Mouse (Mus musculus) kidney, embryonic 16.5 days (tissue): ENCODE data around the gene Gm20388. TPM values are rescaled to one million over a fixed set of nuclear protein-coding genes. Genes with fewer than 3 reads are reported as not detected.

ENCODE experiments used
- ATAC-seq: fragments of 200-750 bp; cut with Nextera tagmentation; 2 replicates; pipeline ENCODE4 v1.8.0; 2017; ENCODE audit warnings: moderate TSS enrichment; ENCODE audit not compliant: low FRiP score, low TSS enrichment
- H3K27ac ChIP-seq: fragments of 300-500 bp; sonication (generic); 2 replicates; pipeline ENCODE4 v1.5.1; 2014; ENCODE audit warnings: low read length
- H3K27me3 ChIP-seq: fragments of 300-500 bp; sonication (generic); 2 replicates; pipeline ENCODE4 v1.6.1; 2014; ENCODE audit warnings: low read length, control low read depth, mixed read lengths; ENCODE audit not compliant: insufficient read depth
- H3K36me3 ChIP-seq: fragments of 300-500 bp; sonication (generic); 2 replicates; pipeline ENCODE4 v1.6.1; 2014; ENCODE audit warnings: low read length, control low read depth, mixed read lengths; ENCODE audit not compliant: insufficient read depth
- H3K4me1 ChIP-seq: fragments of 300-500 bp; sonication (generic); 2 replicates; pipeline ENCODE4 v1.6.1; 2014; ENCODE audit warnings: low read length, control low read depth, mixed read lengths; ENCODE audit not compliant: insufficient read depth
- H3K4me2 ChIP-seq: fragments of 300-500 bp; sonication (generic); replicated peaks from 2 replicates; pipeline ENCODE4 v1.6.1; 2014; ENCODE audit warnings: low read depth, low read length
- H3K4me3 ChIP-seq: fragments of 300-500 bp; sonication (generic); 2 replicates; pipeline ENCODE4 v1.5.1; 2014; ENCODE audit warnings: mild to moderate bottlenecking, low read length
- H3K9ac ChIP-seq: fragments of 300-500 bp; sonication (generic); replicated peaks from 2 replicates; pipeline ENCODE4 v1.6.1; 2014; ENCODE audit warnings: low read length
- H3K9me3 ChIP-seq: fragments of 300-500 bp; sonication (generic); 2 replicates; pipeline ENCODE4 v1.6.1; 2016; ENCODE audit warnings: low read length, control low read depth
- WGBS: fragments of 180-500 bp; shearing (Covaris S2); extraction: QIAGEN DNeasy Blood & Tissue Kit; methylation state at CpG from one replicate; pipeline ENCODE4 v1.1.7; 2014; 5-methylcytosine and 5-hydroxymethylcytosine counted together
- polyA plus RNA-seq: library from polyadenylated mRNA; unstranded; fragments of >200 nt; fragmentation: Nextera tagmentation; extraction: Ambion mirVana; gene quantifications from 2 replicates; pipeline ENCODE4 v1.2.1, GENCODE M21; 2015

The Gm20388 gene
- polyA plus RNA-seq, 1 experiment from 2014 or later = 7.7 TPM

- WGBS = under 1% methylated on average over 89 of the region's 89 CpGs
- Histone ChIP-seq H3K36me3 (no peaks in the 10 kb centered on the region), H3K27ac (no peak overlapping the region), H3K9ac (peak overlapping the region; percentile 10; the same call in 1 of the 2 replicates), H3K4me3 (peak overlapping the region; percentile 50), H3K9me3 (no peaks in the 10 kb centered on the region), H3K4me1 (peaks cover 27% of the 10 kb centered on the region), H3K4me2 (peak overlapping the region; percentile 77), H3K27me3 (peaks cover 100% of the 10 kb centered on the region)
- ATAC-seq = peak; percentile 86
Measured at GRCm38 (mm10) chr8:121083093-121083935, 1172.7 kb downstream of the Gm20388 start.

GRCm38 (mm10) chr8:121083936-121084209 lies 1173.2 kb downstream of the Gm20388 start:
- Histone ChIP-seq H3K4me1 (peaks cover 27% of the 10 kb centered on the region), H3K4me3 (peak overlapping the region; percentile 50), H3K27ac (no peak overlapping the region), H3K4me2 (peak overlapping the region; percentile 77), H3K9me3 (no peaks in the 10 kb centered on the region), H3K36me3 (no peaks in the 10 kb centered on the region), H3K27me3 (peaks cover 100% of the 10 kb centered on the region), H3K9ac (peak overlapping the region; percentile 10; the same call in 1 of the 2 replicates)
- WGBS = under 1% methylated on average over 15 of the region's 27 CpGs
- ATAC-seq = peak; percentile 44; the same call in 1 of the 2 replicates

- H3K4me1 ChIP-seq = peaks cover 30% of the 10 kb centered on the region
- H3K9me3 ChIP-seq = no peaks in the 10 kb centered on the region
- H3K27me3 ChIP-seq = peaks cover 100% of the 10 kb centered on the region
- H3K4me2 ChIP-seq = peak within 1 kb of the TSS; percentile 77
- H3K4me3 ChIP-seq = peak within 1 kb of the TSS; percentile 50
- peak; percentile 46 for ATAC-seq
- H3K27ac ChIP-seq = no peak within 1 kb of the TSS
- H3K36me3 ChIP-seq = no peaks in the 10 kb centered on the region
- under 1% methylated on average over 58 of the region's 83 CpGs for WGBS
- H3K9ac ChIP-seq = peak within 1 kb of the TSS; percentile 42
Measured at GRCm38 (mm10) chr8:121084210-121084951, 1173.7 kb downstream of the Gm20388 start, which contains the start of gene Foxf1. TSS of gene Foxf1 (plus strand) at chr8:121084386.

- WGBS = 4% methylated on average over 30 of the region's 30 CpGs
- Histone ChIP-seq H3K4me1 (peaks cover 32% of the 10 kb centered on the region), H3K4me2 (peak overlapping the region; percentile 77), H3K4me3 (peak overlapping the region; percentile 50), H3K36me3 (no peaks in the 10 kb centered on the region), H3K9me3 (no peaks in the 10 kb centered on the region), H3K9ac (peak overlapping the region; percentile 42; the same call in 1 of the 2 replicates), H3K27me3 (peaks cover 100% of the 10 kb centered on the region), H3K27ac (no peak overlapping the region)
- no peak for ATAC-seq
Measured at GRCm38 (mm10) chr8:121085011-121085410, 1174.4 kb downstream of the Gm20388 start.

- H3K4me2 ChIP-seq = no peak overlapping the region
- no peaks in the 10 kb centered on the region for H3K36me3 ChIP-seq
- no peak overlapping the region for H3K27ac ChIP-seq
- no peak for ATAC-seq
- H3K4me3 ChIP-seq = peak overlapping the region; percentile 50; the same call in 1 of the 2 replicates
- peak overlapping the region; percentile 42; the same call in 1 of the 2 replicates for H3K9ac ChIP-seq
- H3K27me3 ChIP-seq = peaks cover 100% of the 10 kb centered on the region
- no peaks in the 10 kb centered on the region for H3K9me3 ChIP-seq
- 81% methylated on average over 3 of the region's 3 CpGs for WGBS
- H3K4me1 ChIP-seq = peaks cover 32% of the 10 kb centered on the region
Measured at GRCm38 (mm10) chr8:121085561-121085960, 1174.9 kb downstream of the Gm20388 start.

- Histone ChIP-seq H3K9me3 (no peaks in the 10 kb centered on the region), H3K36me3 (no peaks in the 10 kb centered on the region), H3K9ac (no peak overlapping the region), H3K4me2 (no peak overlapping the region), H3K4me3 (peak overlapping the region; percentile 50; the same call in 1 of the 2 replicates), H3K27ac (no peak overlapping the region), H3K27me3 (peaks cover 100% of the 10 kb centered on the region), H3K4me1 (peaks cover 29% of the 10 kb centered on the region)
- WGBS = 31% methylated on average over 19 of the region's 19 CpGs
- ATAC-seq = no peak
Measured at GRCm38 (mm10) chr8:121086004-121086900, 1175.6 kb downstream of the Gm20388 start.

GRCm38 (mm10) chr8:121088281-121088680 lies 1177.6 kb downstream of the Gm20388 start:
- Histone ChIP-seq H3K4me2 (no peak overlapping the region), H3K9ac (no peak overlapping the region), H3K4me3 (no peak overlapping the region), H3K4me1 (peaks cover 21% of the 10 kb centered on the region), H3K27ac (no peak overlapping the region), H3K9me3 (no peaks in the 10 kb centered on the region), H3K36me3 (no peaks in the 10 kb centered on the region), H3K27me3 (peaks cover 98% of the 10 kb centered on the region)
- 7% methylated on average over 8 of the region's 8 CpGs for WGBS
- ATAC-seq = no peak

GRCm38 (mm10) chr8:121088871-121089630 lies 1178.4 kb downstream of the Gm20388 start:
- no peaks in the 10 kb centered on the region for H3K9me3 ChIP-seq
- no peak for ATAC-seq
- no peak overlapping the region for H3K27ac ChIP-seq
- H3K36me3 ChIP-seq = no peaks in the 10 kb centered on the region
- no peak overlapping the region for H3K9ac ChIP-seq
- 3% methylated on average over 40 of the region's 40 CpGs for WGBS
- no peak overlapping the region for H3K4me2 ChIP-seq
- peaks cover 97% of the 10 kb centered on the region for H3K27me3 ChIP-seq
- H3K4me1 ChIP-seq = peaks cover 16% of the 10 kb centered on the region; the same call in 1 of the 2 replicates
- H3K4me3 ChIP-seq = peak overlapping the region; percentile 2; the same call in 1 of the 2 replicates
